Mouse (Mus musculus) heart, embryonic 11.5 days (tissue): ENCODE results near the gene Tmem116. TPM values are rescaled to one million over a fixed set of nuclear protein-coding genes. Genes with fewer than 3 reads are reported as not detected.
"Not testable (repeated sequence)": the region's sequence is repeated elsewhere in the genome, so short reads cannot be mapped to it uniquely, and the experiment has no call there.

Source experiments
- ATAC-seq: fragments of 200-750 bp; cut with Nextera tagmentation; replicated peaks from 2 replicates; pipeline ENCODE4 v1.8.0; 2017; ENCODE audit warnings: moderate library complexity; ENCODE audit not compliant: insufficient number of reproducible peaks, low FRiP score, low TSS enrichment
- H3K27ac ChIP-seq: fragments of 300-500 bp; sonication (generic); 2 replicates; pipeline ENCODE4 v1.5.1; 2014; ENCODE audit warnings: mild to moderate bottlenecking, low read depth, low read length
- H3K27me3 ChIP-seq: fragments of 300-500 bp; sonication (generic); 2 replicates; pipeline ENCODE4 v1.6.1; 2014; ENCODE audit warnings: mild to moderate bottlenecking, low read length, mixed read lengths; ENCODE audit not compliant: control insufficient read depth, insufficient read depth
- H3K36me3 ChIP-seq: fragments of 300-500 bp; sonication (generic); 2 replicates; pipeline ENCODE4 v1.6.1; 2014; ENCODE audit warnings: mild to moderate bottlenecking, low read length, moderate library complexity, mixed read lengths; ENCODE audit not compliant: control insufficient read depth, insufficient read depth
- H3K4me1 ChIP-seq: fragments of 300-500 bp; sonication (generic); 2 replicates; pipeline ENCODE4 v1.6.1; 2014; ENCODE audit warnings: low read length; ENCODE audit not compliant: control insufficient read depth, insufficient read depth
- H3K4me2 ChIP-seq: fragments of 300-500 bp; sonication (generic); 2 replicates; pipeline ENCODE4 v1.6.1; 2014; ENCODE audit warnings: mild to moderate bottlenecking, moderate library complexity
- H3K4me3 ChIP-seq: fragments of 300-500 bp; sonication (generic); 2 replicates; pipeline ENCODE4 v1.5.1; 2014; ENCODE audit warnings: low read depth, low read length
- H3K9ac ChIP-seq: fragments of 300-500 bp; sonication (generic); 2 replicates; pipeline ENCODE4 v1.6.1; 2014; ENCODE audit warnings: mild to moderate bottlenecking, low read depth, low read length, moderate library complexity
- H3K9me3 ChIP-seq: fragments of 300-500 bp; sonication (generic); replicated peaks from 2 replicates; pipeline ENCODE4 v1.6.1; 2016; ENCODE audit warnings: low read length; ENCODE audit not compliant: control insufficient read depth
- WGBS: fragments of 180-500 bp; shearing (Covaris S2); extraction: QIAGEN DNeasy Blood & Tissue Kit; methylation state at CpG from one replicate; pipeline ENCODE4 v1.1.7; 2014; ENCODE audit not compliant: insufficient replicate concordance; 5-methylcytosine and 5-hydroxymethylcytosine counted together
- polyA plus RNA-seq: library from polyadenylated mRNA; unstranded; fragments of >200 nt; fragmentation: Nextera tagmentation; extraction: Ambion mirVana; gene quantifications from 2 replicates; pipeline ENCODE4 v1.2.1, GENCODE M21; 2014

Tmem116 gene
- polyA plus RNA-seq, 1 experiment from 2014 or later: 3.5 TPM

GRCm38 (mm10) chr5:121506846-121507245, 55.2 kb downstream of the Tmem116 start:
- Histone ChIP-seq H3K4me3 (no peak overlapping the region), H3K4me2 (no peak overlapping the region), H3K9me3 (no peaks in the 10 kb centered on the region), H3K36me3 (no peaks in the 10 kb centered on the region), H3K9ac (no peak overlapping the region), H3K4me1 (no peaks in the 10 kb centered on the region), H3K27ac (no peak overlapping the region), H3K27me3 (no peaks in the 10 kb centered on the region)
- WGBS: 87% methylated on average over 1 of the region's 1 CpGs
- no peak for ATAC-seq

- H3K36me3 ChIP-seq: no peaks in the 10 kb centered on the region
- H3K9me3 ChIP-seq: no peaks in the 10 kb centered on the region
- ATAC-seq: no peak
- H3K27ac ChIP-seq: no peak overlapping the region
- H3K4me3 ChIP-seq: no peak overlapping the region
- WGBS: 76% methylated on average over 7 of the region's 7 CpGs
- no peaks in the 10 kb centered on the region for H3K27me3 ChIP-seq
- no peak overlapping the region for H3K4me2 ChIP-seq
- H3K4me1 ChIP-seq: no peaks in the 10 kb centered on the region
- H3K9ac ChIP-seq: no peak overlapping the region
Observed at GRCm38 (mm10) chr5:121510009-121510408, 58.3 kb downstream of the Tmem116 start.

GRCm38 (mm10) chr5:121518983-121519382, 67.3 kb downstream of the Tmem116 start:
- peaks cover 11% of the 10 kb centered on the region for H3K36me3 ChIP-seq
- ATAC-seq: no peak
- H3K27ac ChIP-seq: no peak overlapping the region
- no peaks in the 10 kb centered on the region for H3K4me1 ChIP-seq
- H3K4me2 ChIP-seq: no peak overlapping the region
- H3K4me3 ChIP-seq: no peak overlapping the region
- H3K9ac ChIP-seq: no peak overlapping the region
- H3K27me3 ChIP-seq: no peaks in the 10 kb centered on the region
- no peaks in the 10 kb centered on the region for H3K9me3 ChIP-seq
- WGBS: 88% methylated on average over 9 of the region's 9 CpGs

- H3K36me3 ChIP-seq: peaks cover 18% of the 10 kb centered on the region
- 84% methylated on average over 11 of the region's 17 CpGs for WGBS
- not testable (repeated sequence) for H3K9me3 ChIP-seq
Observed at GRCm38 (mm10) chr5:121519758-121520157, 68.1 kb downstream of the Tmem116 start.

DNA sequence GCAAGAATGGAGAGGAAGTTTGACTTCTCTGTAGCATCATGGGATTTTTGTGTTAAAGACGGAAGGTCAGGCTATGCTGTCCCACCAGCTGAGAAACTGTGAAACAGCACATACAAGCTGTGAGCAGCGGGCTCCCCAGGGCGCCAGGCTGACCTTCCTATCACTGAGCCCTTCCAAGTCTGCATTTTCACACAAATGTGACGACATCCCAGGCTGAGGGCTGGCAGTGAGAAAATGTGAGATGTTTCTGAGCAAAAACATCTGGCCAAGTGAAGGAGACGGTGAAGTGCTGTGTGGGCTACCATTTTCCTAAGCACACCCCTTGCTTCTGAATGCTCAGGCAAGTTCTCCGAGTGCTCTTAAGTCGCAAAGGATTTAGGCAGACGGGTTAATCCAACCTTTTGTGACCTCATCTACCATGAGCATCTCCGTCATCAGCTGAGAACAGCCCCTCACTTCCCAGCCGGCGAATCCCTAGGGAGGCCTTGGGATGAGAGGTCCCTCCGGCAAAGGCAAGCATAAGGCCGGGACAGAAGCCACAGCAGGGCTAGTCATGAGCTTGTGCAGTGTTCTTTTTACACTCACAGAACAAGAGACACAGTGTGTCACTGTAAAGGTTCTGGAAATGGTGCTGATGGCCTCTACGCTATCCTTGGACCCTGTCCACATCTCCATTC, 74.2 kb downstream of the Tmem116 start:
- Histone ChIP-seq H3K36me3 (peaks cover 50% of the 10 kb centered on the region), H3K4me1 (no peaks in the 10 kb centered on the region), H3K27me3 (no peaks in the 10 kb centered on the region), H3K27ac (no peak overlapping the region), H3K9ac (no peak overlapping the region), H3K9me3 (no peaks in the 10 kb centered on the region), H3K4me3 (no peak overlapping the region), H3K4me2 (no peak overlapping the region)
- 73% methylated on average over 14 of the region's 14 CpGs for WGBS
- no peak for ATAC-seq

More at GRCm38 (mm10) chr5:121519758-121520157, 68.1 kb downstream of the Tmem116 start:
- not testable (repeated sequence) for H3K27me3 ChIP-seq, H3K4me1 ChIP-seq, H3K27ac ChIP-seq, H3K4me2 ChIP-seq, H3K4me3 ChIP-seq, ATAC-seq, H3K9ac ChIP-seq

DNA sequence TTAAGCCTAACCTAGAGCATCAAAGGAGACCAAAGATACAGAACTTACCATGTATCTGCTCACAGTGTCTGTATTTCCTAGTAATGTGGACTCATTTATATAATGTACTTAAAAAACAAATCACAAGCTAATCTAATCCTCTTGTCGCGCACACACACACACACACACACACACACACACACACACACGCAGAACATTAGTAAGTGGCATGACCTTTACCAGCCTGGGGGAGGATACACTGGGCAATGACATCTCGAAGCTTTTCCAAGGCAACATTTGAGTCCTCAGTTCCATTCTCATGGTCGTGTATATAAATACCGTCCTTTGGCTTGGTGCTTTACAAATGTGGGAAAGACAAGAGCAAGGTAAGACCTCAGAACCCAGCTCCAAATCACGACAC, 74.8 kb downstream of the Tmem116 start:
- no peak for ATAC-seq
- Histone ChIP-seq H3K4me3 (no peak overlapping the region), H3K36me3 (peaks cover 51% of the 10 kb centered on the region), H3K4me2 (no peak overlapping the region), H3K9me3 (no peaks in the 10 kb centered on the region), H3K27me3 (no peaks in the 10 kb centered on the region), H3K4me1 (no peaks in the 10 kb centered on the region), H3K27ac (no peak overlapping the region), H3K9ac (no peak overlapping the region)
- WGBS: 87% methylated on average over 7 of the region's 7 CpGs

- H3K4me2 ChIP-seq: no peak overlapping the region
- no peak overlapping the region for H3K9ac ChIP-seq
- WGBS: 74% methylated on average over 8 of the region's 8 CpGs
- no peak overlapping the region for H3K27ac ChIP-seq
- peaks cover 50% of the 10 kb centered on the region for H3K36me3 ChIP-seq
- H3K9me3 ChIP-seq: no peaks in the 10 kb centered on the region
- H3K27me3 ChIP-seq: no peaks in the 10 kb centered on the region
- ATAC-seq: no peak
- H3K4me1 ChIP-seq: no peaks in the 10 kb centered on the region
- H3K4me3 ChIP-seq: no peak overlapping the region
Observed at GRCm38 (mm10) chr5:121526961-121527360, 75.3 kb downstream of the Tmem116 start.

DNA sequence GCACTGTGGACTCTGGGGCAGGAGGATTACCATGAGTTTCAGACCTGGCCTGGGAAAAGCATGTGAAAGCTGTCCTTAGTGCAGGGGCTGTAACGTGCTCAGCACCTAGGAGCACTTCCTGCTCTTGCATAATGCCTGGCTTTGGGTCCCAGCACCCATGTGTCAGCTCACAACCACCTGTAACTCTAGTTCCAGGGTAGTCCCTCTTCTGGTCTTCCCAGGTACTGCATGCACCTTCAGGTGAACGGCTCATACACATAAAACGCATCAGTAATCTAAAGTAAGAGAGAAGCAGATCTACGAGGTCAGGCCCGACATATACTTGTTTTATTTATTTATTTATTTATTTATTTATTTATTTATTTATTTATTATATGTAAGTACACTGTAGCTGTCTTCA, 82.8 kb downstream of the Tmem116 start:
- Histone ChIP-seq H3K36me3 (peaks cover 40% of the 10 kb centered on the region), H3K27me3 (no peaks in the 10 kb centered on the region), H3K4me2 (no peak overlapping the region), H3K4me3 (no peak overlapping the region), H3K27ac (no peak overlapping the region), H3K4me1 (0 out of 2 replicates have a peak, but pooled peaks cover 3% of the 10 kb centered on the region), H3K9me3 (no peaks in the 10 kb centered on the region), H3K9ac (no peak overlapping the region)
- no peak for ATAC-seq
- WGBS: 89% methylated on average over 5 of the region's 5 CpGs

DNA sequence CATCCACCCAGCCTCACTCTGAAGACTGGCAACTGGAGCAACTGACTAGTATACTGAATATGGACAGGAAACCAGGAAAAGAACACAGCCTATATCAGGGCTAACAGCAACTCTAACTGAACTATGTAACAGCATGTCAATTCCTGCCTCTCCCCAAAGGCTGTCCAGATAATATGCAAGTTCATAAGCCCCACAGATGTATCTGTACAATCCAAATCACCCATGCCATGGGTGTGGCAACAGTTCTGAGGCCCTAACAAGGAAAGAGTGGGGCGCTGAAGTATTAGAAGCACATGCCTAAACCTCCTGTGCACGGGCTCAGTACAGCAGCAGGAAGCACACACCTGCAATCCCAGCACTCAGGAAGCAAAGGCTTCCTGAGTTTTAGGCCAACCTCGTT, 83.4 kb downstream of the Tmem116 start:
- 91% methylated on average over 3 of the region's 3 CpGs for WGBS
- 0 out of 2 replicates have a peak, but pooled peaks cover 3% of the 10 kb centered on the region for H3K4me1 ChIP-seq
- no peak overlapping the region for H3K4me3 ChIP-seq
- H3K27me3 ChIP-seq: no peaks in the 10 kb centered on the region
- peaks cover 40% of the 10 kb centered on the region for H3K36me3 ChIP-seq
- no peak overlapping the region for H3K27ac ChIP-seq
- no peak overlapping the region for H3K9ac ChIP-seq
- H3K4me2 ChIP-seq: no peak overlapping the region
- no peaks in the 10 kb centered on the region for H3K9me3 ChIP-seq
- no peak for ATAC-seq
